Mouse (Mus musculus) intestine, postnatal 0 days (tissue): Measurements from ENCODE around the gene Tekt3. TPM values are rescaled to one million over a fixed set of nuclear protein-coding genes. Genes with fewer than 3 reads are reported as not detected.

ENCODE experiments used
- ATAC-seq: fragments of 200-750 bp; cut with Nextera tagmentation; 2 replicates; pipeline ENCODE4 v1.8.0; 2017; ENCODE audit warnings: mild to moderate bottlenecking, moderate TSS enrichment, moderate library complexity
- H3K27ac ChIP-seq: fragments of 300-500 bp; sonication (generic); 2 replicates; pipeline ENCODE4 v1.5.1; 2014; ENCODE audit warnings: mild to moderate bottlenecking, low read depth, low read length, moderate library complexity
- H3K27me3 ChIP-seq: fragments of 300-500 bp; sonication (generic); replicated peaks from 2 replicates; pipeline ENCODE4 v1.6.1; 2014; ENCODE audit warnings: low read length, mixed read lengths; ENCODE audit not compliant: control insufficient read depth, insufficient read depth
- H3K36me3 ChIP-seq: fragments of 300-500 bp; sonication (generic); 2 replicates; pipeline ENCODE4 v1.6.1; 2014; ENCODE audit warnings: mild to moderate bottlenecking, moderate library complexity; ENCODE audit not compliant: control insufficient read depth, insufficient read depth
- H3K4me1 ChIP-seq: fragments of 300-500 bp; sonication (generic); replicated peaks from 2 replicates; pipeline ENCODE4 v1.6.1; 2014; ENCODE audit warnings: antibody characterized with exemption, low read length, mixed read lengths; ENCODE audit not compliant: control insufficient read depth, insufficient read depth
- H3K4me2 ChIP-seq: fragments of 300-500 bp; sonication (generic); replicated peaks from 2 replicates; pipeline ENCODE4 v1.6.1; 2014; ENCODE audit warnings: low read depth, mild to moderate bottlenecking, moderate library complexity
- H3K4me3 ChIP-seq: fragments of 300-500 bp; sonication (generic); 2 replicates; pipeline ENCODE4 v1.5.1; 2014; ENCODE audit warnings: low read depth, low read length
- H3K9ac ChIP-seq: fragments of 300-500 bp; sonication (generic); 2 replicates; pipeline ENCODE4 v1.6.1; 2014; ENCODE audit warnings: mild to moderate bottlenecking, low read depth, low read length
- H3K9me3 ChIP-seq: fragments of 300-500 bp; sonication (generic); 2 replicates; pipeline ENCODE4 v1.6.1; 2016; ENCODE audit warnings: mixed run types; ENCODE audit not compliant: control insufficient read depth
- CTCF ChIP-seq: sonication (generic); IDR thresholded peaks from 2 replicates; pipeline ENCODE4 v1.5.1; 2016; ENCODE audit warnings: low read depth, mild to moderate bottlenecking, control low read depth, antibody characterized with exemption, moderate library complexity
- WGBS: fragments of 180-500 bp; shearing (Covaris S2); extraction: QIAGEN DNeasy Blood & Tissue Kit; methylation state at CpG from one replicate; pipeline ENCODE4 v1.1.7; 2014; 5-methylcytosine and 5-hydroxymethylcytosine counted together
- polyA plus RNA-seq: library from polyadenylated mRNA; unstranded; fragments of >200 nt; fragmentation: Nextera tagmentation; extraction: Ambion mirVana; gene quantifications from 2 replicates; pipeline ENCODE4 v1.2.1, GENCODE M21; 2015

Tekt3 gene
- polyA plus RNA-seq, 1 experiment from 2014 or later = not detected

GRCm38 (mm10) chr11:63088672-63089071 is 27.2 kb downstream of the Tekt3 start:
- no peaks in the 10 kb centered on the region for H3K36me3 ChIP-seq
- no peak overlapping the region for H3K9ac ChIP-seq
- no peaks in the 10 kb centered on the region for H3K4me1 ChIP-seq
- H3K9me3 ChIP-seq = peaks cover 5% of the 10 kb centered on the region; the same call in 1 of the 2 replicates
- no peak for ATAC-seq
- no peaks in the 10 kb centered on the region for H3K27me3 ChIP-seq
- TF ChIP-seq CTCF = no peak
- no peak overlapping the region for H3K27ac ChIP-seq
- WGBS = 87% methylated on average over 6 of the region's 6 CpGs
- no peak overlapping the region for H3K4me3 ChIP-seq
- no peak overlapping the region for H3K4me2 ChIP-seq

GRCm38 (mm10) chr11:63090210-63090609 is 28.8 kb downstream of the Tekt3 start:
- no peak for TF ChIP-seq CTCF
- WGBS = 30% methylated on average over 4 of the region's 4 CpGs

GRCm38 (mm10) chr11:63090986-63091385 is 29.5 kb downstream of the Tekt3 start:
- Histone ChIP-seq H3K27me3 (no peaks in the 10 kb centered on the region), H3K4me1 (no peaks in the 10 kb centered on the region), H3K4me3 (no peak overlapping the region), H3K27ac (no peak overlapping the region), H3K9me3 (no peaks in the 10 kb centered on the region), H3K4me2 (no peak overlapping the region), H3K9ac (no peak overlapping the region), H3K36me3 (no peaks in the 10 kb centered on the region)
- 90% methylated on average over 6 of the region's 6 CpGs for WGBS
- no peak for TF ChIP-seq CTCF
- ATAC-seq = no peak

More at GRCm38 (mm10) chr11:63090210-63090609, 28.8 kb downstream of the Tekt3 start:
- no peaks in the 10 kb centered on the region for H3K9me3 ChIP-seq
- H3K36me3 ChIP-seq = no peaks in the 10 kb centered on the region
- no peak overlapping the region for H3K4me2 ChIP-seq
- no peak overlapping the region for H3K27ac ChIP-seq
- no peak overlapping the region for H3K9ac ChIP-seq
- no peaks in the 10 kb centered on the region for H3K4me1 ChIP-seq
- H3K27me3 ChIP-seq = no peaks in the 10 kb centered on the region
- no peak for ATAC-seq
- no peak overlapping the region for H3K4me3 ChIP-seq

GRCm38 (mm10) chr11:63092271-63092670 is 30.8 kb downstream of the Tekt3 start:
- H3K4me2 ChIP-seq = no peak overlapping the region
- H3K27ac ChIP-seq = no peak overlapping the region
- TF ChIP-seq CTCF = no peak
- WGBS = 65% methylated on average over 5 of the region's 5 CpGs
- H3K9me3 ChIP-seq = no peaks in the 10 kb centered on the region
- H3K4me1 ChIP-seq = no peaks in the 10 kb centered on the region
- no peaks in the 10 kb centered on the region for H3K27me3 ChIP-seq
- H3K9ac ChIP-seq = no peak overlapping the region
- ATAC-seq = no peak
- H3K36me3 ChIP-seq = no peaks in the 10 kb centered on the region
- no peak overlapping the region for H3K4me3 ChIP-seq

- Histone ChIP-seq H3K27me3 (no peaks in the 10 kb centered on the region), H3K4me1 (no peaks in the 10 kb centered on the region), H3K9ac (no peak overlapping the region), H3K4me3 (no peak overlapping the region), H3K9me3 (no peaks in the 10 kb centered on the region), H3K4me2 (no peak overlapping the region), H3K36me3 (no peaks in the 10 kb centered on the region), H3K27ac (no peak overlapping the region)
- 46% methylated on average over 5 of the region's 5 CpGs for WGBS
- no peak for ATAC-seq
- TF ChIP-seq CTCF = no peak
Measured at GRCm38 (mm10) chr11:63093601-63094000, 32.1 kb downstream of the Tekt3 start.

GRCm38 (mm10) chr11:63094496-63094895 is 33.0 kb downstream of the Tekt3 start:
- Histone ChIP-seq H3K4me2 (no peak overlapping the region), H3K27me3 (no peaks in the 10 kb centered on the region), H3K27ac (no peak overlapping the region), H3K36me3 (no peaks in the 10 kb centered on the region), H3K4me1 (no peaks in the 10 kb centered on the region), H3K9me3 (no peaks in the 10 kb centered on the region), H3K4me3 (no peak overlapping the region), H3K9ac (no peak overlapping the region)
- no peak for ATAC-seq
- TF ChIP-seq CTCF = no peak
- 88% methylated on average over 8 of the region's 8 CpGs for WGBS

- no peak overlapping the region for H3K9ac ChIP-seq
- no peak for TF ChIP-seq CTCF
- no peak for ATAC-seq
Measured at GRCm38 (mm10) chr11:63098016-63098415, 36.6 kb downstream of the Tekt3 start.

More at GRCm38 (mm10) chr11:63098016-63098415, 36.6 kb downstream of the Tekt3 start:
- Histone ChIP-seq H3K27ac (no peak overlapping the region), H3K9me3 (no peaks in the 10 kb centered on the region), H3K27me3 (no peaks in the 10 kb centered on the region), H3K4me2 (no peak overlapping the region), H3K4me3 (no peak overlapping the region), H3K4me1 (no peaks in the 10 kb centered on the region), H3K36me3 (no peaks in the 10 kb centered on the region)
- WGBS = 79% methylated on average over 3 of the region's 3 CpGs
